Mouse (Mus musculus) liver, adult 2 months (tissue): ENCODE data around the gene 6030408B16Rik. TPM values are rescaled to one million over a fixed set of nuclear protein-coding genes. Genes with fewer than 3 reads are reported as not detected.

Source experiments
- DNase-seq: peaks from one replicate; pipeline ENCODE4 v3.0.0-alpha.2; 2011; ENCODE audit warnings: low read depth, low spot score; ENCODE audit errors: extremely low read depth
- H3K27ac ChIP-seq: fragments of 200-500 bp; replicated peaks from 2 replicates; pipeline ENCODE4 v1.5.1; 2012; ENCODE audit warnings: low read depth, mild to moderate bottlenecking, control low read depth, inconsistent platforms, low read length; ENCODE audit not compliant: insufficient read depth
- H3K27me3 ChIP-seq: fragments of 200-500 bp; 2 replicates; pipeline ENCODE4 v1.6.1; 2012; ENCODE audit warnings: mild to moderate bottlenecking, moderate library complexity, low read length, inconsistent platforms; ENCODE audit not compliant: control insufficient read depth, insufficient read depth
- H3K36me3 ChIP-seq: fragments of 200-500 bp; 2 replicates; pipeline ENCODE4 v1.6.1; 2012; ENCODE audit warnings: low read length, inconsistent platforms; ENCODE audit not compliant: control insufficient read depth, insufficient read depth
- H3K4me1 ChIP-seq: fragments of 200-500 bp; 2 replicates; pipeline ENCODE4 v1.6.1; 2011; ENCODE audit warnings: low read length; ENCODE audit not compliant: control insufficient read depth, insufficient read depth
- H3K4me3 ChIP-seq: fragments of 200-500 bp; 2 replicates; pipeline ENCODE4 v1.5.1; 2011; ENCODE audit warnings: low read depth, mild to moderate bottlenecking, control low read depth, low read length, moderate library complexity; ENCODE audit not compliant: insufficient read depth
- H3K79me2 ChIP-seq: fragments of 200-500 bp; 2 replicates; pipeline ENCODE4 v1.6.1; 2012; ENCODE audit warnings: inconsistent platforms, mild to moderate bottlenecking, low read length, moderate library complexity; ENCODE audit not compliant: control insufficient read depth, insufficient read depth
- H3K9ac ChIP-seq: fragments of 200-500 bp; 2 replicates; pipeline ENCODE4 v1.6.1; 2012; ENCODE audit warnings: low read depth, mild to moderate bottlenecking, control low read depth, inconsistent platforms, low read length
- CTCF ChIP-seq: fragments of 200-500 bp; IDR thresholded peaks from 2 replicates; pipeline ENCODE4 v1.5.1; 2011; ENCODE audit warnings: low read depth, low read length, control low read depth
- POLR2A ChIP-seq: fragments of 200-500 bp; IDR thresholded peaks from 2 replicates; pipeline ENCODE4 v1.6.1; 2011; ENCODE audit warnings: low read length, control low read depth; ENCODE audit not compliant: insufficient read depth; ENCODE audit errors: extremely low read depth
- WGBS: fragments of 180-500 bp; shearing (Covaris S2); methylation state at CpG from one replicate; pipeline ENCODE4 v1.1.7; 2018; 5-methylcytosine and 5-hydroxymethylcytosine counted together
- polyA plus RNA-seq: library from polyadenylated mRNA; depleted of rRNA; stranded (reverse); fragments of >200 nt; gene quantifications from 2 replicates; pipeline ENCODE4 v1.2.3, GENCODE M21; 2012
- total RNA-seq: library from RNA; depleted of rRNA; stranded (reverse); fragments of >200 nt; gene quantifications from 2 replicates; pipeline ENCODE4 v1.2.3, GENCODE M21; 2014

The 6030408B16Rik gene
- total and polyA plus RNA-seq, 2 experiments = not detected

DNA sequence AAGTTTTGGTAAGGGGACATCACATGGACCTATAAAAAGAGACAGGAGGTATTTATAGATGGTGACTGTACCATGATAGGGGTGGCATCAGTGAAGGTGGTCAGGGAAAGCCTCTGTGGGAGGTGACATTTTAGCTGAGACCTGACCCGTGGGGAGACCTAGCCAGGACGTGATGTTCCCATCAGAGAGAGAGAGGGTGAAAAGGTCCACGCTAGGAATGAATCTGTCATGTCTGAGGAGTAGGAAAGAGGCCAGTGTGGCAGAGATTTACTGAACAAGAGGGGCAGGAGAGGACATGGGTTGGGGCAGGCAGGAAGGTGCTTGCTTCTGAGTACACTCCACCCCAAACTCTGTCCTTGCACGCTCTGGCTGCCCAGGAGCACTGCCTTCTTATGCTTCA is 10.8 kb downstream of the 6030408B16Rik start:
- Histone ChIP-seq H3K27me3 (no peaks in the 10 kb centered on the region), H3K4me3 (no peak overlapping the region), H3K36me3 (no peaks in the 10 kb centered on the region), H3K9ac (no peak overlapping the region), H3K4me1 (no peaks in the 10 kb centered on the region; the same call in 1 of the 2 replicates), H3K79me2 (no peaks in the 10 kb centered on the region), H3K27ac (no peak overlapping the region)
- no peak for DNase-seq
- TF ChIP-seq CTCF = no peak
- no peak for TF ChIP-seq POLR2A
- 84% methylated on average over 4 of the region's 4 CpGs for WGBS

DNA sequence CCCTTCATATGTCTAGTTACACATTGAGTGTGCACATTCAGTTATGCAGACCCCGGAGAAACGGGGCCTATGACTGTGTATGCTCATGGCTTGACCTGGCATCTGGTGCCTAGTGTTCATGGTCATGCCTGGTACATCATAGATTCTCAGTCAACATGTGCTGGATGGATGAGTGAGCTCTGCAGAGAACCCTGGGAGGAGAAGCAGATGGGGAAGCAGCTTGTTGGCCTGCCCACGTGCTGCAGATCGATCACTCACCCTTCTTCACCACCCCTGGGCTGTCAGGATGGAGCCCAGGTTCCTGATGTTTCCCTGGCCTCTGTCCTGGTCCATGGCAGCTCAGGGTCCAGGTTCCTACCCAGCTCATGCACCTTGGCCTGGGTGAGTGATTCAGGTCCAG is 13.4 kb downstream of the 6030408B16Rik start:
- WGBS = 83% methylated on average over 4 of the region's 4 CpGs
- TF ChIP-seq CTCF (no peak), POLR2A (no peak)

DNA sequence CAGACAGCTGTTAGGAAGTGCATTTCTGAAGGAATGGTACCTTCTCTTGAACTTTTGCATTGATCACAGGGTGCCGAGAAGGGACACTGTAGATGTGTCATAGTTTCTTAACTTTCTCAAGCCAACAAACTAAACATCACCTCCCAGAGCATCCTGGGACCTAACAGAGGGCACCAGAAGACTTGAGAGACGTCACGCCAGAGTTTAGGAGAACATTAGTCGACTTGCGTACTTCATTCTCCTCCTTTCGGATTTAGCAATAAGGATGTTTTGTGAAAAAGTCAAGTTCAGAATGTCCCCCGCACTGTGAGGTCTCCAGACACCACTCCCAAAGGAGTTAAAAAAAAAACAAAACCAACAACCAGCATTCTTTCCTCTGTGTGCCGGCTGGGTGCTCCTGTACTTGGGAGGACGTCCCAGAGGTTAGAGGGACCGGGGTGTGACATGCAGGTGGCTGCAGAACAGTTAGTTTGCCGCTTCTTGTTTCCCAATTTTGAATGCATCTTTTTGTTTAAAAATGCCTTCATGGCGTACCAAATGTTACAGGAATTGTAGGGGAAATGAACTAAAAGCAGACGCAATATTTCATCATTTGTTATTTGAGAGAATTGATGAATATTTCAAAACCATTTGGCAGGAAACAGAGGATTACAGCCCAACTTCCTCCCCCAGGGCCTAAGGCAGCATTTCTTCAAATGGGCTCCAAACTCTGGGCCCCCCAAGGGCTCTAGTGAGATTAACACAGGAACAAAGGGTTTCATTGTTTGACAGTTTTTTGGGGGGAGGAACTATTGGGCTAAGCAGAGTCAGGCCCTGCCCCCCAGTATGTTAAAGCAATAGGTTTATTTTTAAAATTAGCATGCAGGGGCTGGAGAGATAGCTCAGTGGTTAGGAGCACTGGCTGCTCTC is 15.7 kb downstream of the 6030408B16Rik start:
- no peak overlapping the region for H3K27ac ChIP-seq
- no peaks in the 10 kb centered on the region for H3K36me3 ChIP-seq
- no peak for TF ChIP-seq CTCF
- TF ChIP-seq POLR2A = no peak
- no peaks in the 10 kb centered on the region for H3K4me1 ChIP-seq
- H3K4me3 ChIP-seq = no peak overlapping the region
- H3K27me3 ChIP-seq = no peaks in the 10 kb centered on the region
- 75% methylated on average over 13 of the region's 13 CpGs for WGBS
- no peaks in the 10 kb centered on the region for H3K79me2 ChIP-seq
- H3K9ac ChIP-seq = no peak overlapping the region
- no peak for DNase-seq

More for the DNA sequence above, 13.4 kb downstream of the 6030408B16Rik start:
- H3K27me3 ChIP-seq = no peaks in the 10 kb centered on the region
- no peak overlapping the region for H3K4me3 ChIP-seq
- H3K27ac ChIP-seq = no peak overlapping the region
- H3K9ac ChIP-seq = no peak overlapping the region
- H3K4me1 ChIP-seq = no peaks in the 10 kb centered on the region
- DNase-seq = no peak
- no peaks in the 10 kb centered on the region for H3K79me2 ChIP-seq
- no peaks in the 10 kb centered on the region for H3K36me3 ChIP-seq

- 48% methylated on average over 5 of the region's 5 CpGs for WGBS
- no peak for DNase-seq
- no peaks in the 10 kb centered on the region for H3K36me3 ChIP-seq
- no peaks in the 10 kb centered on the region for H3K4me1 ChIP-seq
- H3K4me3 ChIP-seq = no peak overlapping the region
- no peaks in the 10 kb centered on the region for H3K79me2 ChIP-seq
- H3K27me3 ChIP-seq = no peaks in the 10 kb centered on the region
- TF ChIP-seq CTCF = no peak
- no peak for TF ChIP-seq POLR2A
- no peak overlapping the region for H3K27ac ChIP-seq
- no peak overlapping the region for H3K9ac ChIP-seq
Observed at GRCm38 (mm10) chr15:101309493-101309892, 16.5 kb downstream of the 6030408B16Rik start.

DNA sequence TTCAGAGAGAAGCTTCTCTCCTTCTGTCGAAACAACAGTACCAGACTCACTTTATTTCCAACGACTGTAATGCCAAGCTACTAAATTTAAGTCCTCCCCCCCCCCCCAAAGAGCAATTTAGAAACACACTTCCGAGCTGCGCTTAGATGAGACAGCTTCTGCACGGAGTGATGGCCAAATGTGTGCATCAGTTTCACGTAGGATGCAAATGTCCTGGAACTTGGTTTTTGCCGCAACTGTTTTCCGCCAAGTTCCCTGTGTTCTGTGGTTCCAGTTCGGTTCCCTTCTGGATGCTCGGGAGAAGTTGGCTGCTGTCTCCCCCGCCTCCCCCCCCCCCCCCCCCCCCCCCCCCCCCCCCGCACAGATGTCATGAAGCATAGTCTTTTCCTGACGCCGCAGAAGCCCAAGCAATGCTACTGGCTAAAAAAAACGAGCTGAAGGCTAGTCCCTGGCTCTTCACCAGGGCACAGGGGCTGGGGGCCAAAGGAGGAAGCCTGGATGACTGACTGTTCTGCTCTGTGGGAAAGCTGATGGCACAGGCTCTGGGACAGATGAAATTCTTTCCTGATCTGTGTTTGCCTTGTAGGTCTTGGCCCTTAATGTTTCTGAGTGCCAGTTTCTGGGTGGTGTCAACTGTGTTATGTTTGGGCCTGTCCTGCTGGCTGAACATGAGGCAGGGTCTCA is 18.2 kb downstream of the 6030408B16Rik start:
- Histone ChIP-seq H3K9ac (no peak overlapping the region), H3K27ac (no peak overlapping the region), H3K36me3 (no peaks in the 10 kb centered on the region), H3K27me3 (no peaks in the 10 kb centered on the region), H3K4me1 (no peaks in the 10 kb centered on the region), H3K79me2 (no peaks in the 10 kb centered on the region), H3K4me3 (no peak overlapping the region)
- TF ChIP-seq POLR2A (no peak), CTCF (no peak)
- DNase-seq = no peak
- WGBS = 65% methylated on average over 14 of the region's 15 CpGs
